Mouse (Mus musculus) large intestine, adult 2 months (tissue): Measurements from ENCODE around the gene Mrnip. TPM values are rescaled to one million over a fixed set of nuclear protein-coding genes. Genes with fewer than 3 reads are reported as not detected.
"Not testable (repeated sequence)": the region's sequence is repeated elsewhere in the genome, so short reads cannot be mapped to it uniquely, and the experiment has no call there.

Experiments used
- DNase-seq: peaks from one replicate; pipeline ENCODE4 v3.0.0-alpha.2; 2012; ENCODE audit warnings: low read depth, low spot score
- WGBS: fragments of 180-500 bp; shearing (Covaris S2); methylation state at CpG from one replicate; pipeline ENCODE4 v1.1.7; 2018; 5-methylcytosine and 5-hydroxymethylcytosine counted together
- polyA plus RNA-seq: library from polyadenylated mRNA; depleted of rRNA; stranded (reverse); fragments of >200 nt; gene quantifications from 2 replicates; pipeline ENCODE4 v1.2.3, GENCODE M21; 2012; rRNA removed

Mrnip gene
- 4.9 and 5.0 TPM in 2 replicates for polyA plus RNA-seq

DNA sequence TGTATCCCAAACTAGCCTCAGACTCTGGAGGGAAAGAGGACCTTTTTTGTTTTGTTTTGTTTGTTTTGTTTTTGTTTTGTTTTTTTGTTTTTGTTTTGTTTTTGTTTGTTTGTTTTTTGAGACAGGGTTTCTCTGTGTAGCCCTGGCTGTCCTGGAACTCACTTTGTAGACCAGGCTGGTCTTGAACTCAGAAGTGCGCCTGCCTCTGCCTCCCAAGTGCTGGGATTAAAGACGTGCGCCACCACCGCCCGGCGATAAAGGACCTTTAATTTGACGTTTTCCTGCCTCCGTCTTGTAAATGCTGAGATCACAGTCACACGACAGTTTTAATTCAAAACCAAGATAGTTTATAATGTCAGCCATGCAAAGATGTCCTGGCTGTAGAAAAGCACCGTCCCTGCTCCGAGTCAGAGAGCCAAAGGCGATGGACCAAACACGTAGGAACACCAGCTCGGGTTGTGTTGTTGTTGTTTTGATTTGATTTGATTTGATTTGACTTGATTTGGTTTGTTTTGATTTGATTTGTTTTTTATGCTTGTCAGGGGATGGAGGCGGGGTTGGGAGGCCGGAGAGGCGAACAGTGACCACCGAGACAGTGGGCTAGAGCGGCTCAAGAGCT is at the start of gene Mrnip:
TSS of gene Mrnip (plus strand) at position 334 of the 619 bp plus-strand sequence.
- not testable (repeated sequence) for DNase-seq
- WGBS = 5% methylated on average over 19 of the region's 19 CpGs

DNA sequence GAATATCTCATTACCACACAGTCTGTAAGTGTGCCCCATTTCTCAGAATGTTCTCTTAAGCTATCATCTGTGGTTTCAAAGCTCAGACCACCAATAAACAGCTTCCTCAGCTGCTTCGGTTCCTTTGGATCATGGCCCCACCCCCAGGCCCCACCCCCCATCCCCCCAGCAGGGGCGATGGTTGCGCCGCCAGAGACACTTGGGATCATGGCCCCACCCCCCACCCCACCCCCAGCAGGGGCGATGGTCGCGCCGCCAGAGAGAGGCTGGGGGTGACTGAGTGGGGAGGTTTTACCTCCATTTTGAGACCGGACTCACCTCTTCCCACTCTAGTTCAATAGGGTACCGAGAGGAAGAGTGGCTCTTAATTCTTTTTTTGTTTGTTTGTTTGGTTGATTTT is 46.5 kb upstream of the Mrnip start:
- no peak for DNase-seq
- WGBS = 14% methylated on average over 10 of the region's 10 CpGs

DNA sequence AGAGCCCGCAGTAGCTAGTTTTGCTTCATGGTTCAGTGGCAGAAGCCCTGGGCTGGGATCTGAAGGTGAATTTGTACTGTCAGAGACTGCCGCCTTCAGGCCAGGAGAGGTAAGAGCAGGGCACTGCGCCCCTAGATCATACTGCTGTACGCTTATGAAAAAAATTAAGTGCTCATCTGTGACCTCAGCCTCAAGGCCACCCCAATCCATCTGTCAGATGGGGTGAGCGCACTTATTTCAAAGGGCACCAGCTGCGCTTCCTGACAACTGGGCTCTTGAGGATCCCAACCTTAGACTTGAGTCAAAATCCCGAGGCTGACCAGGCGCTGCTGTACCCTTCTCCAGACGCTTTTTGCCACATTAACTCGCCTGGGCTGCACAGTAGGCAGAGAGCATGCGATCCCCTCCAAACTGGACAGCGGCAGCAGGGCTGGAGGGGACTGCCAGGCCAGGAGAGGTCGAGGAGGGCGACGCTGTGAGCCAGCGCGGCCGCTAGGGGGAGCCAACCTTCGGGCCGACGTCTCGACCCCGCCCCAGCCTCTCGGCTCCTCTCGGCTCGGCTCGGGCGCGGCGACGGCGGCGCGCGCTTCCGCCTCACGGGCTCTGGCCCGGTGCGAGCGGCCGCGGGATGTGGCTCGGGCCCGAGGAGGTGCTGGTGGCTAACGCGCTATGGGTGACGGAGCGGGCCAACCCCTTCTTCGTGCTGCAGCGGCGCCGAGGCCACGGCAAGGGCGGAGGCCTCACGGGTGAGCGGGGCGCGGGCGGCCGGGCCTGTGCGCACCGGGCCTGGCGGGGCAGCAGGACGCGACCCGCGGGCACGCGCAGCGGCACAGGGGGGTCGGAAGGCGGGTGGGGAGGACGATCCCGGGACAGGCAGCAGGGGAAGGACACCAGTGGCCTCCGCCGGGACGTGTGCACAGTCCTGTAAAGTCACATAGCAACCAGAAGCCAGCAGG is 43.2 kb upstream of the Mrnip start, which contains the start of gene Tbc1d9b:
TSS of gene Tbc1d9b (plus strand) at position 586 of the 956 bp plus-strand sequence.
- under 1% methylated on average over 76 of the region's 77 CpGs for WGBS
- peak; percentile 55 for DNase-seq

- WGBS = 9% methylated on average over 10 of the region's 10 CpGs
- DNase-seq = no peak
Measured at GRCm38 (mm10) chr11:50131801-50132201, 42.4 kb upstream of the Mrnip start.

GRCm38 (mm10) chr11:50132265-50132664 is 42.0 kb upstream of the Mrnip start:
- no peak for DNase-seq
- WGBS = 81% methylated on average over 6 of the region's 6 CpGs

- WGBS = 57% methylated on average over 10 of the region's 10 CpGs
- no peak for DNase-seq
Measured at GRCm38 (mm10) chr11:50134136-50134859, 39.9 kb upstream of the Mrnip start.

DNA sequence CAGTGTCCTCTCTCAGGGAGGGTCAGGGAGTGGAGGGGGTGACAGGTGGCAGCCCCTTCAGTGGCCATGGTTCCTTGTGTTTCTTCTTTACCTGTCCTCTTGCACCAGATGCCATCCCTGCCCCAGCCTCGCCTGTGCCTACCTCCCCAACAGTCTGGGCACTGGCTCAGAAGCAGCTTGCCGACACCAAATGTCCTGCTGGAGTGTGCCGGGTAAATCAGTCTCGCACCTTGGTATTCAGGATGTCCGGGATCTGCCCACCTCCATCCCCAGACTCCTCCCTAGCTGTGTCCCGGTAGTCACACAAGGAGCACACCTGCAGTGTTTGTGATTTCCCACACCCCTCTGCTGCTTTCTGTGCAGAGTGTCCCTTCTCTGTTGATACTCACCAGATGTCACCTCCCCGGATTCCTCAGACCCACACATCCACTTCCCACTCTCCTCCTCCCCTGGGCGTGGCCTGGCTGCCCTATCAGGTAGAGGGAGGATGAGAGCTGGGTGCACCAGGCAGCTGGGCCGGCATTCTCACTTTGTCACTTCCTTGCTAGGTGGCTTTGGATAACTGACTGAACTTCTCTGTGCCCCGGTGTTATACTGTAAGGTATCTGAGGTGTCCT is 35.9 kb upstream of the Mrnip start:
- 54% methylated on average over 10 of the region's 10 CpGs for WGBS
- no peak for DNase-seq

GRCm38 (mm10) chr11:50139571-50139970 is 34.7 kb upstream of the Mrnip start:
- DNase-seq = no peak
- WGBS = 69% methylated on average over 7 of the region's 7 CpGs

DNA sequence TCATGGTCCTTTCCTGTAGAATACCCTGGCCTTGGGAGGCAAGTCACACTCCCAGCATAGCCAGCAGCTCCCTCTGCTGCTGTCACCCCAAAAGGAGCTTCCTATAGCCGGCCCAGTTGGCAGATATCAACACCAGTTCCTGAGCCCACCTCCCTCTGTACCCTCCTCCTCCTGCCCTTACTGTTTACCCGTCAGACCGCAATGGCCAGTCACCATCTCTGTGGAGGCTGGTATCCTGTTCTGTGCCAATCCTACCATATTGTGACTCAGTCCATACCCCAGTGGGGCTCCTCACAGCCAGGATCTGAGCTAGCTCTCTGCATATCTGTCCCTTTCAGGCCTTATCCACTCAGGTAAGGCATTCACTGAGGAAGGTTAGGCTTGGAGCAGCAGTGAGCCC is 28.7 kb upstream of the Mrnip start:
- no peak for DNase-seq
- WGBS = 85% methylated on average over 3 of the region's 3 CpGs

GRCm38 (mm10) chr11:50146121-50146520 is 28.1 kb upstream of the Mrnip start:
- 93% methylated on average over 13 of the region's 13 CpGs for WGBS
- DNase-seq = no peak

DNA sequence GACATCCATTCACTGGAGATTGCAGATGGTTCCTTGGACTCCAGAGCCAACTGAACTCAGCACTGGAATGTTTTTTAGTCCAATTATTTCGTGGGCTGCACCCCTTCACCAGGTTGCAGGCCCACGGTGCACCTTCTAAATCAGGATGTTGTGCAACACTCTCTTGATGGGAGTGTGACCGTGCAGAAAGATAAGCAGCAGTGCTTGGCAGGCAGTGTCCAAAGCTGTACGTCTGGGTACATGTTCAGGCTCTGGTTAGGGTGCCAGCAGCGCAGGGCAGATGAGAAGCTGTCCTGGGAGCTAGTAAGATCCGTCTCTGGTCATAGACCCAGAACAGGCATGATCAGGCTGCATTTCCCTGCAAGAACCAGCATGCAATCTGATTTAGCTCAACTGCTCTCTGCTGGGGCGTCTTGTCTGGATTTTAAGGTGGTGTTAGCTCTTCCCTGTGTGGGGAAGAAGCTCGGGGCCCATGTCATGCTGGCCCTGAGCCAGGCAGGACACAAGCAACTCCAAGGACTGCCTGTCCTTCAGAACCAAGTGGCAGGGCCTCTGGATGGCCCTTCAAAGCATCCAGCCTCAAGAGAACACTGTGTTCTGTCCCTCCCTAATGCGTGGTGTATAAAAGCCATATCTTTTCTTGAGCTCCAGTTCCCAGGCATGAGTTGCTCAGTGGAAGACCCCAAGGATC is 26.8 kb upstream of the Mrnip start:
- DNase-seq = no peak

DNA sequence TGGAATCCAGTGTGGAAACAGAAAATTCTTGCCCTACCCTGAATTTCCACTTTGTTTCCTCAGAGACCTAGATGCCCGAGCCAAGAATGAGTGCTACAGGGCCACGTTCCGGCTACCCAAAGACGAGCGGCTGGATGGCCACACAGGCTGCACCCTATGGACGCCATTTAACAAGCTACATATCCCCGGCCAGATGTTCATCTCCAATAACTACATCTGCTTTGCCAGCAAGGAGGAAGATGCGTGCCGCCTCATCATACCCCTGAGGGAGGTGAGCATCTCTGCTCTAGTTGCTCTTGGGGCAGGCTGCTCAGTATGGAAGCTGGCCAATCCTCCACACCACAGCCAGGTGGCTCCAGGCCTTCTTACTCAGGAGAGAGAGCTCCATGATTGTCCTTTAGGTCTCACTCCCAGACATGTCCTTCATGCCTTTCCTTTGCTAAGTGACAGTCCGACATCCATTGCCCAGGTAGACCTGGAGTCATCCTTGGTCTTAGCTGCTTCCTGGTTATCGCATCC is 26.2 kb upstream of the Mrnip start:
- DNase-seq = no peak
- WGBS = 95% methylated on average over 11 of the region's 11 CpGs

More for the DNA sequence above, 26.8 kb upstream of the Mrnip start:
- WGBS = 72% methylated on average over 9 of the region's 9 CpGs

GRCm38 (mm10) chr11:50149200-50149599 is 25.0 kb upstream of the Mrnip start:
- no peak for DNase-seq
- WGBS = 76% methylated on average over 7 of the region's 7 CpGs

- DNase-seq = no peak
- 72% methylated on average over 9 of the region's 9 CpGs for WGBS
Measured at GRCm38 (mm10) chr11:50149603-50150150, 24.6 kb upstream of the Mrnip start.

DNA sequence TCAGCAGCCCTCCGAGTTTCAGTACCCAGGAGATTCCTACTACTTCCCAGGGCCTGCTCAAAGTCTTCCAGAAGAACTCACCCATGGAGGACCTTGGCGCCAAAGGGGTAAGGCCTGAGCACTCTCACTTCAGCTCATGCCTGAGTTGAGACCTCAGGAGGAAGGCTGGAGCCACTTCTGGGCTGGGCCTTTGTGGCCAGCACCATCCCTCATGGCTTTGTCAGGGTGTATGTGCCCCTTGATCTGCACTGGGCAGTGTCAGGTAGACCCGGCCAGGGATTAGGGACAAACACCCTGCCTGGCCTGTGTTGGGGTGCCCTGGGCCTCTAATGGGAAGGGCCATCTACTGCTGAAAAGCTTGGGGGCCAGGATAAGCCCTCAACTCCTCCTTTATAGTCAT is 22.9 kb upstream of the Mrnip start:
- WGBS = 92% methylated on average over 3 of the region's 3 CpGs
- no peak for DNase-seq

- 86% methylated on average over 9 of the region's 9 CpGs for WGBS
- DNase-seq = no peak
Measured at GRCm38 (mm10) chr11:50154166-50154565, 20.1 kb upstream of the Mrnip start.

DNA sequence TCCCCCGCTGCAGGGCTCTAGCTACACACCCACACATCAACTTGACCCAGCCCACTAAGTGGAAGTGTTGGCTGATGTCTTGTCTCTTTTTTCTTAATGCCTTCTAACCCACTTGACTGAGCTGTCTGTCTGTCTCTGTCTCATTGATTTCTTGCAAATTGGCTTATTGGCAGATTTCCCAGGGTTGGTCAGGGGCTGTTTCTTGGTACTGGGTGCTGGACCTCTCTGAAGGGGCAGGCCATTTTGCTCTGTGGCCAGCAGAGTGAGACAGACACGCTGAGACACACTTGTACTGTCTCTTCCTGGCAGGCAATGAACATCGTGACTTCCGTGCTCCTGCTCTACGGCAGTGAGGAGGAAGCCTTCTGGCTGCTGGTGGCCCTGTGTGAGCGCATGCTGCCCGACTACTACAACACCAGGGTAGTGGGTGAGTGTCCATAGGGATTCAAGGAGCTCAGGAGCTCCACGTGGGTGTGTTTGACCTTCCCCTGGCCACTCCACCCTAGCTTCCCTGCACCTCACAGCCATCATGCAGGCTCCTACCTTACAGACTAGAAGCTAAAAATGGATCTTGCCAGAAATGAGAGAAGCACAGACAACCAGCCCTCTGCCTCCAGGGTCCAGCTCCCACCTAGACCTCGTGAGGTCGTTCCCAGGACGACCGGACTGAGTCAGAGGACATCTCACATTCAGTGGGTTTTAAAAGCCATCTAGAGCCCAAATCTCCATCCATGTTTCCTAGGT is 19.3 kb upstream of the Mrnip start:
- no peak for DNase-seq
- 86% methylated on average over 12 of the region's 12 CpGs for WGBS

GRCm38 (mm10) chr11:50155785-50156184 is 18.5 kb upstream of the Mrnip start:
- no peak for DNase-seq
- WGBS = 75% methylated on average over 2 of the region's 2 CpGs
